Mouse (Mus musculus) intestine, embryonic 14.5 days (tissue): ENCODE data around the gene Tmc6. TPM values are rescaled to one million over a fixed set of nuclear protein-coding genes. Genes with fewer than 3 reads are reported as not detected.
A peak's percentile ranks its signal among the peaks of the same experiment; 100 is the strongest.
"Not testable (repeated sequence)": the region's sequence is repeated elsewhere in the genome, so short reads cannot be mapped to it uniquely, and the experiment has no call there.

Source experiments
- ATAC-seq: fragments of 200-750 bp; cut with Nextera tagmentation; replicated peaks from 2 replicates; pipeline ENCODE4 v1.8.0; 2017; ENCODE audit warnings: low read depth, moderate number of reproducible peaks, moderate TSS enrichment, moderate library complexity; ENCODE audit not compliant: low FRiP score, low TSS enrichment
- DNase-seq: peaks from one replicate; pipeline ENCODE4 v3.0.0-alpha.2; 2018; ENCODE audit warnings: low spot score
- H3K27ac ChIP-seq: fragments of 300-500 bp; sonication (generic); 2 replicates; pipeline ENCODE4 v1.5.1; 2014; ENCODE audit warnings: low read depth, mild to moderate bottlenecking, control low read depth
- H3K27me3 ChIP-seq: fragments of 300-500 bp; sonication (generic); replicated peaks from 2 replicates; pipeline ENCODE4 v1.6.1; 2014; ENCODE audit warnings: low read length, control low read depth; ENCODE audit not compliant: control insufficient read depth, insufficient read depth
- H3K36me3 ChIP-seq: fragments of 300-500 bp; sonication (generic); 2 replicates; pipeline ENCODE4 v1.6.1; 2014; ENCODE audit warnings: low read length, control low read depth; ENCODE audit not compliant: control insufficient read depth, insufficient read depth
- H3K4me1 ChIP-seq: fragments of 300-500 bp; sonication (generic); replicated peaks from 2 replicates; pipeline ENCODE4 v1.6.1; 2014; ENCODE audit warnings: low read length, control low read depth, mixed read lengths; ENCODE audit not compliant: control insufficient read depth, insufficient read depth
- H3K4me2 ChIP-seq: fragments of 300-500 bp; sonication (generic); 2 replicates; pipeline ENCODE4 v1.6.1; 2014; ENCODE audit warnings: low read length
- H3K4me3 ChIP-seq: fragments of 300-500 bp; sonication (generic); 2 replicates; pipeline ENCODE4 v1.5.1; 2014; ENCODE audit warnings: low read depth, low read length, control low read depth, mixed read lengths
- H3K9ac ChIP-seq: fragments of 300-500 bp; sonication (generic); 2 replicates; pipeline ENCODE4 v1.6.1; 2014; ENCODE audit warnings: mild to moderate bottlenecking, low read length
- H3K9me3 ChIP-seq: fragments of 300-500 bp; sonication (generic); 2 replicates; pipeline ENCODE4 v1.6.1; 2016; ENCODE audit warnings: low read length, control low read depth; ENCODE audit not compliant: control insufficient read depth
- WGBS: fragments of 180-500 bp; shearing (Covaris S2); extraction: QIAGEN DNeasy Blood & Tissue Kit; methylation state at CpG from one replicate; pipeline ENCODE4 v1.1.7; 2014; 5-methylcytosine and 5-hydroxymethylcytosine counted together
- polyA plus RNA-seq: library from polyadenylated mRNA; unstranded; fragments of >200 nt; fragmentation: Nextera tagmentation; extraction: Ambion mirVana; gene quantifications from 2 replicates; pipeline ENCODE4 v1.2.1, GENCODE M21; 2014

Tmc6 gene
- polyA plus RNA-seq, 1 experiment from 2014 or later, result 20.7 TPM

DNA sequence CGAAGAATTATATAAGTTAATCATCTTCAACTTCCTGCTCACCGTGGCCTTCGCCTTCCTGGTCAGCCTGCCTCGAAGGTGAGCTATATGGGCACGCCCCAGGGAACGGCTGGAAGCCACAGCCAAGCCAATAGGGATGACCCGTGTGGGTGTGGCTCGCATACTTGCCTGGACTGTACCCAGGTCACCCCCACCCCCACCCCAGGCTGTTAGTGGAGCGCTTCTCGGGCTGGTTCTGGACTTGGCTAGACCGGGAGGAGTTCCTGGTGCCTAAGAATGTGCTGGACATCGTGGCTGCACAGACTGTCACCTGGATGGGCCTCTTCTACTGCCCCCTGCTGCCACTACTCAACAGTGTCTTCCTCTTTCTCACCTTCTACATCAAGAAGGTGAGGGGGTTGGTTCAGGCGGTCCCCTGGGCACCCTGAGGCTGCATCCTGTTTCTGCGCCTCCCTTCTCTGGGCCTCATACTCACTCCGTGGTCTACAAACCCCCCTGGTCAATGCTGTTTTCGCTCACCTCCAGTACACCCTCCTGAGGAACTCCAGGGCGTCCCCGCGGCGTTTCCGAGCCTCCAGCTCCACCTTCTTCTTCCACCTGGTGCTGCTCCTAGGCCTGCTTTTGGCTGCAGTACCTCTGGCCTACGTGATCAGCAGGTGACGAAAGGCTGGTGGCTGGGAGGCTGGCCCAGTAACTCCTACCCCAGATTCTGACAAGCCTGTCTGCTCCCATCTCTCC, 8.9 kb upstream of the Tmc6 start:
- no peaks in the 10 kb centered on the region for H3K9me3 ChIP-seq
- 34% methylated on average over 23 of the region's 23 CpGs for WGBS
- ATAC-seq (peak; percentile 83), DNase-seq (no peak)
- H3K27me3 ChIP-seq, result no peaks in the 10 kb centered on the region
- peak overlapping the region; percentile 16 for H3K4me3 ChIP-seq
- H3K36me3 ChIP-seq, result no peaks in the 10 kb centered on the region
- peak overlapping the region; percentile 77 for H3K27ac ChIP-seq
- peak overlapping the region; percentile 42 for H3K4me2 ChIP-seq
- H3K9ac ChIP-seq, result 0 out of 2 replicates have a peak overlapping the region, but pooled peaks have one; percentile 3
- peaks cover 13% of the 10 kb centered on the region for H3K4me1 ChIP-seq

- ATAC-seq (peak; percentile 49), DNase-seq (peak; percentile 91)
- Histone ChIP-seq H3K9me3 (no peaks in the 10 kb centered on the region), H3K27ac (peak overlapping the region; percentile 77), H3K9ac (no peak overlapping the region), H3K36me3 (no peaks in the 10 kb centered on the region), H3K4me1 (peaks cover 13% of the 10 kb centered on the region), H3K4me2 (peak overlapping the region; percentile 42), H3K27me3 (no peaks in the 10 kb centered on the region), H3K4me3 (peak overlapping the region; percentile 16)
- WGBS, result 4% methylated on average over 14 of the region's 14 CpGs
Measured at GRCm38 (mm10) chr11:117790286-117790685, 8.3 kb upstream of the Tmc6 start.

GRCm38 (mm10) chr11:117788481-117788880, 6.5 kb upstream of the Tmc6 start:
- H3K4me3 ChIP-seq, H3K36me3 ChIP-seq, H3K4me2 ChIP-seq, H3K9ac ChIP-seq, H3K9me3 ChIP-seq, ATAC-seq, H3K27me3 ChIP-seq, DNase-seq, H3K27ac ChIP-seq: not testable (repeated sequence)
- H3K4me1 ChIP-seq, result peaks cover 13% of the 10 kb centered on the region
- 82% methylated on average over 7 of the region's 7 CpGs for WGBS

GRCm38 (mm10) chr11:117786294-117786693, 4.3 kb upstream of the Tmc6 start:
- peaks cover 18% of the 10 kb centered on the region for H3K4me1 ChIP-seq
- no peak overlapping the region for H3K4me3 ChIP-seq
- no peak for ATAC-seq
- H3K9ac ChIP-seq, result no peak overlapping the region
- no peaks in the 10 kb centered on the region for H3K9me3 ChIP-seq
- H3K27me3 ChIP-seq, result no peaks in the 10 kb centered on the region
- no peak overlapping the region for H3K27ac ChIP-seq
- H3K4me2 ChIP-seq, result no peak overlapping the region
- WGBS, result 13% methylated on average over 10 of the region's 10 CpGs
- H3K36me3 ChIP-seq, result no peaks in the 10 kb centered on the region
- peak; percentile 68 for DNase-seq

DNA sequence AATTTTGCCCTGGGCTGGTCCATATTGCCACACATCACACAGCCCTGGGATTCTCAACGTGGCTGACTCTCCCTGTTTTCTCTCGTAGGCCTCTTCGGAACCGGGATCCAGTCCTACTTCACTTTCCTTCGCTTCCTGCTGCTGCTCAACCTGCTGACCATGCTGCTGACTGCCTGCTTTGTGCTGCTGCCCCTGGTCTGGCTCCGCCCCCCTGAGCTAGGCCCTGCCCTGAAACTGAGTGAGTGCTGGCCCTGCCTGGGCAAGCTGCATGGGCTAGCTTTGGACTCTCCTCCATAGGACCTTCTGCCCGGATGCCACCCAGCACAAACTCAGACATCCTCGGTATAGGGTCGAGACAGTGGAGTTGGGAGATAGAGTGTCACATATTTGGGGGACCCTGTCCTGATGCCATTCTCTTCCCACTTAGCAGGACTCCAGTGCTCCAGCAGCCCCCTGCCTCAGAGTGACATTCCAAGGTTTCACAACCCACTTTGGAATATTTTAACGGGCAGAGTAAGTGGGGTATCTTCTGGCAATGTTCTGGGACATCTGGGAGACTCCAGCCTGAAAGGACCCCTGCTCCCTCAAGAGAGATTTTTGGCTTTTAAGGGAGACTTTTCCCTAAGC, 1.8 kb upstream of the Tmc6 start:
- H3K4me2 ChIP-seq, result peak overlapping the region; percentile 58
- no peak for DNase-seq
- WGBS, result 40% methylated on average over 10 of the region's 10 CpGs
- peaks cover 30% of the 10 kb centered on the region for H3K4me1 ChIP-seq
- no peak overlapping the region for H3K27ac ChIP-seq
- no peaks in the 10 kb centered on the region for H3K27me3 ChIP-seq
- ATAC-seq, result no peak
- H3K36me3 ChIP-seq, result no peaks in the 10 kb centered on the region
- no peak overlapping the region for H3K9ac ChIP-seq
- H3K4me3 ChIP-seq, result 0 out of 2 replicates have a peak overlapping the region, but pooled peaks have one; percentile 29
- H3K9me3 ChIP-seq, result no peaks in the 10 kb centered on the region

- Histone ChIP-seq H3K9me3 (no peaks in the 10 kb centered on the region), H3K27me3 (no peaks in the 10 kb centered on the region), H3K4me1 (peaks cover 32% of the 10 kb centered on the region), H3K9ac (peak overlapping the region; percentile 53), H3K4me2 (peak overlapping the region; percentile 58), H3K4me3 (peak overlapping the region; percentile 29), H3K27ac (peak overlapping the region; percentile 38; the same call in 1 of the 2 replicates), H3K36me3 (no peaks in the 10 kb centered on the region)
- DNase-seq (peak; percentile 82), ATAC-seq (no peak)
- WGBS, result 8% methylated on average over 31 of the region's 31 CpGs
Measured at GRCm38 (mm10) chr11:117783089-117783488, 1.1 kb upstream of the Tmc6 start.

- Histone ChIP-seq H3K36me3 (no peaks in the 10 kb centered on the region), H3K27me3 (no peaks in the 10 kb centered on the region), H3K4me3 (peak overlapping the region; percentile 29), H3K9ac (peak overlapping the region; percentile 53), H3K4me2 (peak overlapping the region; percentile 58), H3K27ac (peak overlapping the region; percentile 38; the same call in 1 of the 2 replicates), H3K4me1 (peaks cover 32% of the 10 kb centered on the region), H3K9me3 (no peaks in the 10 kb centered on the region)
- DNase-seq (no peak), ATAC-seq (no peak)
- 49% methylated on average over 9 of the region's 9 CpGs for WGBS
Measured at GRCm38 (mm10) chr11:117782705-117783034, 672 bp upstream of the Tmc6 start.

DNA sequence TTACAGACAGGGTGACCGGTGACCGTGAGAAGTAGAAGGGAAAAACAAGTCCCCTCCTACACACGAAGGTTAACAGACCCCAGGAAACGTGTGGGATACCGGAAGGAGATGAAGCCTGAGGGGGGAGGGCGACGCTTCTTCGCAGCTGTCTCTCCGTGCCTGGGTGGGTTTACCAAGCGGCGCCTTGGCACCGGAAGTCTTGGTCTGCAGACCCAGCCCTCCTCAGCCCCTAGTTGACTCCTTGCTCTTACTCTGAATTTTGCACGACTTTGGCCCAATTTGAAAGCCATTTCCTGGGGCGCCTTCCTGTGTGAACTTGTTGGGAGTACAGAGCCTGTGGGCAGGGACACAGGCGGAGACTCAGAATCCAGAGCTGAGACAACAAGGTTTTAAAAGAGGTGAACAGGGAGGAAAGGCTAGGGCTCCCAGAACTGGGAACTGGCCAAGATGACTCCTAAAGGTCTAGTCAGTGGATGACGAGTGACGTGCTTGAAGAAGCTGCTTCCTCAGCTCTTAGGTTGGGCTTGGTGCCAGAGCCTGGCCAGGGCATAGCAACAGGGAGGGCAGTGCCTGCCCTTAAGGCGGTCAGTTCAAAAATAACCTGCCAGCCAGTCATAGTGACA, 688 bp downstream of the Tmc6 start:
- no peak overlapping the region; the same call in 1 of the 2 replicates for H3K9ac ChIP-seq
- DNase-seq (no peak), ATAC-seq (peak; percentile 9; the same call in 1 of the 2 replicates)
- peak overlapping the region; percentile 83 for H3K27ac ChIP-seq
- 18% methylated on average over 18 of the region's 18 CpGs for WGBS
- no peaks in the 10 kb centered on the region for H3K36me3 ChIP-seq
- H3K4me2 ChIP-seq, result peak overlapping the region; percentile 89
- H3K4me3 ChIP-seq, result no peak overlapping the region
- peaks cover 32% of the 10 kb centered on the region for H3K4me1 ChIP-seq
- H3K27me3 ChIP-seq, result no peaks in the 10 kb centered on the region
- H3K9me3 ChIP-seq, result no peaks in the 10 kb centered on the region
